Mouse (Mus musculus) CD4-positive naive resting alpha-beta T cell, adult 57 days (primary cell): ENCODE results near the gene Ccdc78. TPM values are rescaled to one million over a fixed set of nuclear protein-coding genes. Genes with fewer than 3 reads are reported as not detected.

Source experiments
- total RNA-seq: library from RNA; stranded (reverse); gene quantifications from one replicate; pipeline ENCODE4 v1.2.4, GENCODE M21; 2023

Gene Ccdc78
- not detected for total RNA-seq

GRCm38 (mm10) chr17:25786280-25786679 lies at the start of gene Ccdc78:
Ccdc78 (plus strand) TSS chr17:25786580.

DNA sequence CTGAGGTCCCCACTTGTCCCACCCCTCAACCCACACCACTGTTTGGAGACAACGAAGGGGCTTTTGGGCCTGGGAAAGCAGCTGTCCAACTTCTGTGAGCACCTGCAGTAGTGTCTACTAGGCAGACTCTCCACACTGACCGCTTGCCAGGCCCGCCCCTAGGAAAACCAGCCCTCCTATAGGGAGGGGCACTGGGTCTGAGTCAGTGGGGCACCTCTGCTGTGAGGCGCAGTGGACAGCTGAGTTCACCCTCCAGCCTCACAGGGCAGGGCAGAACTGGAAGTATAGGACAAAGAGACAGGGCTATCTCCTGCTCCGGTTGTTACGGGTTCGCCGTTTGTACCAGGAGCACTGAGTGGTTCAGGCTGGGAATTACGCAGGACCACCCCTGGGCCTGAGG lies 32.1 kb upstream of the Ccdc78 start, which contains the start of gene Msln:
TSS of gene Msln (minus strand) at position 138 of the 400 bp plus-strand sequence.

GRCm38 (mm10) chr17:25773549-25774120 lies 12.7 kb upstream of the Ccdc78 start, which contains the start of gene Narfl:
Narfl (plus strand) TSS chr17:25773776.

DNA sequence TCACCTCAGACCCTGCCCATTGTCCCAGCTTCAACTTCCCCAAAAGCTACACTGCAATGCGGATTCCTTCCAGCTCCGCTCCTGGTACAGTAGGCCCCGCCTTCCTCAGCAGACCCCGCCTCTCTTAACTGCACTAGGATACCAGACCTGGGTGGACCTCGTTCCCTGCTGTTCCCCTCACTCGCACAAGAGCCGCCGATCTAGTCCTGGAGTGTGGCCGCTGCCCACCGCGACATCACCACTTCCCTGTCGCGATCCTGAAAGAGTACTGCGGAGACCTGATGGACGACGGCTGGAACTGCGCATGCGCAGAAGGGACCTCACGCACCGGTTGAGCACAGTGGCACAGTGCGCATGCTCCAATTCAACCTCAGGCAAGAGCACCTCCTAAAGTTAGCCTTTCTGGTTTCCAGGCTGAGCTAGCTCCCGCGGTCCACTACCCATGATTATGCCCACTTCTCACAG lies 1.1 kb upstream of the Ccdc78 start, which contains the start of gene Haghl:
TSS of gene Haghl (minus strand) at position 393 of the 465 bp plus-strand sequence.

DNA sequence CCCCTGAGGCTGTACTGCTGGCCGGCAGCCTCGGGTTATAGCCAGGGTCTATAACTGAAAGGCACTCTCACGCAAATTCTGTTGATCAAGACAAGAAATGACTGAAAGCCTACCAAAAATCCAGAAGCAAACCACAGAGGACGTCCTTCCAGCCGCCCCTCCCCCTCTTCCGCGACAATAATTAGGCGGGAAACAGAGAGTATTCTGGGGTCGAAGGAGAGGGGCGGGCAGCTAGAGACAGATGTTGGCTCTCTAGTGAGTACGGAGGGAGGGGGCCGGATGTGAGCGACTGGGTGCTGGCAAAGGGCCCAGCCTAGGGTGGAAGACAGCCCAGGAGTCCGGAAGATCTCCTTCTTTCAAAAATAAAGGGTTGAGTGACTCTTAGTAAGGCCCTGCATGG lies 6.2 kb downstream of the Ccdc78 start, which contains the start of gene Fam173a:
TSS of gene Fam173a (minus strand) at position 287 of the 400 bp plus-strand sequence.

GRCm38 (mm10) chr17:25795609-25796092 lies 9.3 kb downstream of the Ccdc78 start, which contains the start of gene AC134908.4:
AC134908.4 (minus strand) TSS chr17:25795659.

DNA sequence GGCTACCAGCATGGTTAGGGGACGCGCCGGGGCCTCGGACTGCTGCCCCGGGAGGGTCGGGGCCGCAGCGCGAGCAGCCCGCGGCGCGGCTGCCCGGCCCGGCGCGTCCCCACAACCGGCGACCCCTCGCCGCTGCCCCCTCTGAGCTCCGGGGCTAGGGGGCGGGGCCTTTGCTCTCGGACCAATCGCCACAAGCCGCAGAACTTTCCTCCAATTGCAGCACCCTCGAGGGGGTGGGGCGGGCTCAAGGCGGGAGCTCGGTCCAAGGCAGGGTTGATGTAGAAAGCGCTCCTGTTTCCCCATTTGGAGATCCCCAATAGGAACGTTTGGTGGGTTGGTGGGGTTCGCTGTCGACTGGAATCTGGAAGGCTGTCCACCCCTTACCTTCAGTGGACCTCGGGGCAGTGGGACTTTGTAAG lies 10.6 kb downstream of the Ccdc78 start, which contains the start of gene Metrn:
TSS of gene Metrn (minus strand) at position 186 of the 419 bp plus-strand sequence.

GRCm38 (mm10) chr17:25808789-25809605 lies 22.6 kb downstream of the Ccdc78 start, which contains the start of gene Fbxl16:
Fbxl16 (plus strand) TSS chr17:25809085.

GRCm38 (mm10) chr17:25823452-25823851 lies 37.1 kb downstream of the Ccdc78 start, which contains the start of gene Wdr24:
Wdr24 (plus strand) TSS chr17:25823627.

DNA sequence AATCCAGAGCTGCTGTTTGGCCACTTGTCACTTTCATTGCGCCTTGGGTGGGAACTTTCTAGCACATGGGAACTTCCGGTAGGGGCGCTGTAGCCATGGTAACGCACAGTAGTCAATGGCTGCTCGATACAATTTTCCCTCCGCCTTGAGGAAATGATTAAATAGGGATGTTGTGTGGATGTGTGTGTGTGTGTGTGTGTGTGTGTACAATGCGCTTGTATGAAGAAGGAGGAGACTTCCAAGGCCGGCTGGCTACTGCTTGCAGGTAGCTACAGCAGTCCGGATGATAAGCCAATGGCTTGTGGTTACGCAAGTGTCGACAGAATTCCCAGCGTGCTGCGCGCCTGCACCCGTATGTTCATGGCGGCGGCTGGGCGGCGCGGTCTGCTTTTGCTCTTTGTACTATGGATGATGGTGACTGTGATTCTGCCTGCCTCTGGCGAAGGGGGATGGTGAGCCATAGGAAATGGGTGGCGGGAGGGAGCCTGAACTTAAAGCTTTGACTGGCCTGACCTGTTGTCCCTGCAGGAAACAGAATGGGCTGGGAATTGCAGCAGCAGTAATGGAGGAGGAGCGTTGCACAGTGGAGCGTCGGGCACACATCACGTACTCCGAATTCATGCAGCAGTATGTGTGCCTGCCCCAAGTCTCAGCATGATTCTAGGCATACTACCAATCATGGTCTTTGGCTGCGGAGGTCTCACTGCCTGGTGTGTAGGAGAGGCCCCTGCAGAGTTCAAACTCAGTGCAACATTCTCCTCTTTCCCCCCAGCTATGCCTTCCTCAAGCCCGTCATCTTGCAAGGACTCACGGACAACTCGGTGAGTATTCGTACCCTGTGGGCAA lies 42.6 kb downstream of the Ccdc78 start, which contains the start of gene Jmjd8:
TSS of gene Jmjd8 (plus strand) at position 156 of the 846 bp plus-strand sequence.

DNA sequence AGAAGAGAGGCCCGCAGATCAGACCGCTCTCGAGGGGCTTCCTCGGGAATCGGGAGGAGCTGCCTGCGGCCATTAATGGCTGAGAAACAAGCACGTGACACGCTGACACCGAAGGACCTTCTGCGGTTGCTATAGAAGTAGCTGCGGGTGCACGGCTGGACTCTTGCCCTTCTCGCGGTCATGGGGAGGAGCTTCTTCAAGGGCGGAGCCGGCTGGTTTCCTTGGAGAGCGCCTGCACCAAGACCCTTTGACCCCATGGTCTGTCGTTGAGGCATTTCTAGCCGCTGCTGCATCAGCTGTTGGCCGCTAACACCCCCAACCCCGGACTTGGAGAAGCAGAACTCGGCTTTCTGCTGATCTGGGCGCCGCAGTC lies 46.9 kb downstream of the Ccdc78 start, which contains the start of gene Stub1:
TSS of gene Stub1 (minus strand) at position 114 of the 373 bp plus-strand sequence.

GRCm38 (mm10) chr17:25837076-25837410 lies 50.7 kb downstream of the Ccdc78 start, which contains the start of gene Rhbdl1:
Rhbdl1 (minus strand) TSS chr17:25837295.

Other genes starting within 250 kb of the Ccdc78 start
- 0.30 TPM for gene Sox8, start 215.9 kb upstream of the Ccdc78 start, total RNA-seq
- gene Lmf1, start 207.5 kb upstream of the Ccdc78 start, total RNA-seq = 28.7 TPM
- gene Gng13, start 69.4 kb upstream of the Ccdc78 start, total RNA-seq = not detected
- 7.2 TPM for gene Chtf18, start 59.2 kb upstream of the Ccdc78 start, total RNA-seq
- gene Rpusd1, start 58.9 kb upstream of the Ccdc78 start, total RNA-seq = 5.6 TPM
- gene Mslnl, start 50.5 kb upstream of the Ccdc78 start, total RNA-seq = not detected
- 2.0 TPM for gene Msln, start 32.2 kb upstream of the Ccdc78 start, total RNA-seq
- gene Narfl, start 12.8 kb upstream of the Ccdc78 start, total RNA-seq = 18.2 TPM
- 28.0 TPM for gene Haghl, start 907 bp upstream of the Ccdc78 start, total RNA-seq
- gene Fam173a, start 6.3 kb downstream of the Ccdc78 start, total RNA-seq = 56.0 TPM
- gene AC134908.4, start 9.1 kb downstream of the Ccdc78 start, total RNA-seq = not detected
- 22.5 TPM for gene Metrn, start 10.6 kb downstream of the Ccdc78 start, total RNA-seq
- gene Fbxl16, start 22.5 kb downstream of the Ccdc78 start, total RNA-seq = not detected
- 19.9 TPM for gene Wdr24, start 37.0 kb downstream of the Ccdc78 start, total RNA-seq
- 32.6 TPM for gene Jmjd8, start 42.3 kb downstream of the Ccdc78 start, total RNA-seq
- 74.2 TPM for gene Stub1, start 46.8 kb downstream of the Ccdc78 start, total RNA-seq
- gene Rhbdl1, start 50.7 kb downstream of the Ccdc78 start, total RNA-seq = 11.7 TPM
- gene Gm20683, start 55.2 kb downstream of the Ccdc78 start, total RNA-seq = 11.6 TPM
- gene Rhot2, start 58.3 kb downstream of the Ccdc78 start, total RNA-seq = 77.4 TPM
- 28.6 TPM for gene Wdr90, start 74.9 kb downstream of the Ccdc78 start, total RNA-seq
- 3.6 TPM for gene Mcrip2, start 82.2 kb downstream of the Ccdc78 start, total RNA-seq
- gene Mettl26, start 88.5 kb downstream of the Ccdc78 start, total RNA-seq = 29.1 TPM
- 9.4 TPM for gene Wfikkn1, start 94.3 kb downstream of the Ccdc78 start, total RNA-seq
- 22.2 TPM for gene Rab40c, start 133.1 kb downstream of the Ccdc78 start, total RNA-seq
- gene Pigq, start 158.4 kb downstream of the Ccdc78 start, total RNA-seq = 56.0 TPM
- gene Nhlrc4, start 158.4 kb downstream of the Ccdc78 start, total RNA-seq = not detected
- not detected for gene A930017K11Rik, start 166.0 kb downstream of the Ccdc78 start, total RNA-seq
- gene Capn15, start 199.2 kb downstream of the Ccdc78 start, total RNA-seq = 40.8 TPM